Mouse (Mus musculus) liver, embryonic 16.5 days (tissue): ENCODE data around the gene Rce1. TPM values are rescaled to one million over a fixed set of nuclear protein-coding genes. Genes with fewer than 3 reads are reported as not detected.
A peak's percentile ranks its signal among the peaks of the same experiment; 100 is the strongest.

ENCODE experiments used
- ATAC-seq: fragments of 200-750 bp; cut with Nextera tagmentation; 2 replicates; pipeline ENCODE4 v1.8.0; 2017; ENCODE audit warnings: low read depth, mild to moderate bottlenecking, moderate number of reproducible peaks, moderate library complexity
- H3K27ac ChIP-seq: fragments of 300-500 bp; sonication (generic); 2 replicates; pipeline ENCODE4 v1.5.1; 2014; ENCODE audit warnings: mild to moderate bottlenecking, low read length
- H3K27me3 ChIP-seq: fragments of 300-500 bp; sonication (generic); 2 replicates; pipeline ENCODE4 v1.6.1; 2014; ENCODE audit warnings: low read depth, low read length, mixed read lengths; ENCODE audit not compliant: control insufficient read depth, insufficient read depth
- H3K36me3 ChIP-seq: fragments of 300-500 bp; sonication (generic); 2 replicates; pipeline ENCODE4 v1.6.1; 2014; ENCODE audit warnings: mild to moderate bottlenecking; ENCODE audit not compliant: control insufficient read depth, insufficient read depth
- H3K4me1 ChIP-seq: fragments of 300-500 bp; sonication (generic); 2 replicates; pipeline ENCODE4 v1.6.1; 2014; ENCODE audit warnings: low read depth, low read length, mixed read lengths; ENCODE audit not compliant: control insufficient read depth
- H3K4me2 ChIP-seq: fragments of 300-500 bp; sonication (generic); 2 replicates; pipeline ENCODE4 v1.6.1; 2014; ENCODE audit warnings: low read depth, low read length, mixed read lengths
- H3K4me3 ChIP-seq: fragments of 300-500 bp; sonication (generic); 2 replicates; pipeline ENCODE4 v1.5.1; 2014; ENCODE audit warnings: low read depth, mild to moderate bottlenecking, low read length
- H3K9ac ChIP-seq: fragments of 300-500 bp; sonication (generic); 2 replicates; pipeline ENCODE4 v1.6.1; 2014; ENCODE audit warnings: low read depth, low read length
- H3K9me3 ChIP-seq: fragments of 300-500 bp; sonication (generic); replicated peaks from 2 replicates; pipeline ENCODE4 v1.6.1; 2016; ENCODE audit warnings: low read length; ENCODE audit not compliant: control insufficient read depth
- WGBS: fragments of 180-500 bp; shearing (Covaris S2); extraction: QIAGEN DNeasy Blood & Tissue Kit; methylation state at CpG from one replicate; pipeline ENCODE4 v1.1.7; 2014; ENCODE audit not compliant: insufficient replicate concordance; 5-methylcytosine and 5-hydroxymethylcytosine counted together
- polyA plus RNA-seq: library from polyadenylated mRNA; unstranded; fragments of >200 nt; fragmentation: Nextera tagmentation; extraction: Ambion mirVana; gene quantifications from 2 replicates; pipeline ENCODE4 v1.2.1, GENCODE M21; 2015

The Rce1 gene
- polyA plus RNA-seq, 1 experiment from 2014 or later, result 23.5 TPM

- no peaks in the 10 kb centered on the region for H3K27me3 ChIP-seq
- H3K4me1 ChIP-seq, result peaks cover 13% of the 10 kb centered on the region
- no peak overlapping the region for H3K4me3 ChIP-seq
- no peak overlapping the region for H3K27ac ChIP-seq
- H3K9ac ChIP-seq, result no peak overlapping the region
- 0 out of 2 replicates have a peak, but pooled peaks cover 2% of the 10 kb centered on the region for H3K36me3 ChIP-seq
- H3K4me2 ChIP-seq, result no peak overlapping the region
- 85% methylated on average over 4 of the region's 4 CpGs for WGBS
- ATAC-seq, result no peak
- no peaks in the 10 kb centered on the region for H3K9me3 ChIP-seq
Measured at GRCm38 (mm10) chr19:4605654-4606053, 19.8 kb downstream of the Rce1 start.

GRCm38 (mm10) chr19:4603801-4604723 is 21.4 kb downstream of the Rce1 start:
- Histone ChIP-seq H3K4me2 (no peak overlapping the region), H3K9me3 (no peaks in the 10 kb centered on the region), H3K4me3 (no peak overlapping the region), H3K27ac (no peak overlapping the region), H3K36me3 (0 out of 2 replicates have a peak, but pooled peaks cover 2% of the 10 kb centered on the region), H3K9ac (peak overlapping the region; percentile 20; the same call in 1 of the 2 replicates), H3K27me3 (no peaks in the 10 kb centered on the region), H3K4me1 (peaks cover 13% of the 10 kb centered on the region)
- peak; percentile 53 for ATAC-seq
- 41% methylated on average over 24 of the region's 24 CpGs for WGBS

- no peak for ATAC-seq
- Histone ChIP-seq H3K4me2 (no peak overlapping the region), H3K36me3 (0 out of 2 replicates have a peak, but pooled peaks cover 2% of the 10 kb centered on the region), H3K27me3 (no peaks in the 10 kb centered on the region), H3K4me1 (peaks cover 13% of the 10 kb centered on the region), H3K9me3 (no peaks in the 10 kb centered on the region), H3K4me3 (no peak overlapping the region), H3K9ac (no peak overlapping the region), H3K27ac (no peak overlapping the region)
- 84% methylated on average over 20 of the region's 20 CpGs for WGBS
Measured at GRCm38 (mm10) chr19:4602459-4602858, 23.0 kb downstream of the Rce1 start.

DNA sequence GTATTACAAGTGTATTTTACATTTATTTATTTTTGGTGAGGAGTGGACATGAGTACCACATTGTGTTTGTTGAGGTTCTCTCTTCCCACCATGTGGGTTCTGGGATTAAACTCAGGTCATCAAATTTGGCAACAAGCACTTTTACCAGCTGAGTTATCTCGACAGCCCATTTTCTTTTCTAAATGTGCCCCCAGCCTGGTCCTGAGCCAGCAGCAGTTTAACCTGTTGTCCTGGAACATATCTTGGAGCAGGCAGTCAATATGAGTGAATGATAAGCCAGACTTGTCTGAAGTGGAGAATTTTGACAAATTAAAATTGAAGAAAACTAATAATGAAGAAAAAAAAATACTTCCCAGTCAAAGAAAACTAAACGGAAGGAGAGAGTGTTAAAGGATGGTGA is 29.4 kb downstream of the Rce1 start:
- H3K4me3 ChIP-seq, result no peak overlapping the region
- H3K9ac ChIP-seq, result no peak overlapping the region
- no peaks in the 10 kb centered on the region for H3K36me3 ChIP-seq
- no peak overlapping the region for H3K27ac ChIP-seq
- WGBS, result 52% methylated on average over 2 of the region's 2 CpGs
- ATAC-seq, result no peak
- no peaks in the 10 kb centered on the region for H3K27me3 ChIP-seq
- H3K4me2 ChIP-seq, result no peak overlapping the region
- no peaks in the 10 kb centered on the region; the same call in 1 of the 2 replicates for H3K4me1 ChIP-seq
- H3K9me3 ChIP-seq, result no peaks in the 10 kb centered on the region

- H3K9me3 ChIP-seq, result no peaks in the 10 kb centered on the region
- H3K9ac ChIP-seq, result peak overlapping the region; percentile 33; the same call in 1 of the 2 replicates
- H3K4me3 ChIP-seq, result peak overlapping the region; percentile 37
- H3K27me3 ChIP-seq, result no peaks in the 10 kb centered on the region
- peak; percentile 89 for ATAC-seq
- 52% methylated on average over 7 of the region's 7 CpGs for WGBS
- H3K27ac ChIP-seq, result peak overlapping the region; percentile 73
- H3K4me1 ChIP-seq, result no peaks in the 10 kb centered on the region
- no peaks in the 10 kb centered on the region for H3K36me3 ChIP-seq
- peak overlapping the region; percentile 39; the same call in 1 of the 2 replicates for H3K4me2 ChIP-seq
Measured at GRCm38 (mm10) chr19:4593792-4594522, 31.5 kb downstream of the Rce1 start.

GRCm38 (mm10) chr19:4590025-4590424 is 35.4 kb downstream of the Rce1 start:
- Histone ChIP-seq H3K4me3 (no peak overlapping the region), H3K27ac (no peak overlapping the region), H3K9me3 (no peaks in the 10 kb centered on the region), H3K9ac (no peak overlapping the region), H3K4me1 (no peaks in the 10 kb centered on the region), H3K27me3 (no peaks in the 10 kb centered on the region), H3K4me2 (no peak overlapping the region), H3K36me3 (no peaks in the 10 kb centered on the region)
- 78% methylated on average over 3 of the region's 3 CpGs for WGBS
- no peak for ATAC-seq

DNA sequence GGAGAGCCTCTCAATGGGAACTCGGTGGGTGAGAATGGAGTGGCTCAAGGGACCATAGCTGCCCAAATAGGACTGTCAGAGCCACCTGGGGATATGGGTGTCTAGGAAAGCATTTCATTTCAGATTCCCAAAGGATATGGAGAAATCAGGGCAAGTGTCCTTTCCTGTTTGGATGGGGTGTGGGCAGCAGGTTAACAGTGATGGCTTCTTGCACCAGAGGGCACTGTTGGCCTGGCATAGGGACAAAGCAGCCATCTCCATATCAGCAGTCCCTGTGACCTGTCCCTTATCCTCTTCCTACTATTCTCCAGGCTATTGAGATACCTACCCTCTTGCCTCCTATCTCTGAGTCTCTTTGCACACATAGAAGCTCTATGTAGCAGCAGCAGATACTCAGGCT is 36.4 kb downstream of the Rce1 start:
- 0 out of 2 replicates have a peak, but pooled peaks have one; percentile 14 for ATAC-seq
- no peak overlapping the region for H3K4me3 ChIP-seq
- 64% methylated on average over 1 of the region's 1 CpGs for WGBS
- no peak overlapping the region for H3K27ac ChIP-seq
- no peaks in the 10 kb centered on the region for H3K4me1 ChIP-seq
- H3K9ac ChIP-seq, result no peak overlapping the region
- H3K4me2 ChIP-seq, result no peak overlapping the region
- no peaks in the 10 kb centered on the region for H3K36me3 ChIP-seq
- no peaks in the 10 kb centered on the region for H3K9me3 ChIP-seq
- H3K27me3 ChIP-seq, result no peaks in the 10 kb centered on the region

- 53% methylated on average over 3 of the region's 3 CpGs for WGBS
- H3K9me3 ChIP-seq, result no peaks in the 10 kb centered on the region
- no peak overlapping the region for H3K4me2 ChIP-seq
- H3K4me1 ChIP-seq, result no peaks in the 10 kb centered on the region
- H3K36me3 ChIP-seq, result no peaks in the 10 kb centered on the region
- H3K9ac ChIP-seq, result no peak overlapping the region
- no peak overlapping the region for H3K4me3 ChIP-seq
- H3K27ac ChIP-seq, result no peak overlapping the region
- no peaks in the 10 kb centered on the region for H3K27me3 ChIP-seq
- ATAC-seq, result peak; percentile 51
Measured at GRCm38 (mm10) chr19:4588430-4588829, 37.0 kb downstream of the Rce1 start.
